Mouse (Mus musculus) neutrophil, adult 83 days (primary cell): ENCODE data around the gene Sstr4. TPM values are rescaled to one million over a fixed set of nuclear protein-coding genes. Genes with fewer than 3 reads are reported as not detected.

Experiments used
- total RNA-seq, 2 experiments: library from RNA; stranded (reverse); gene quantifications; one replicate each; pipeline ENCODE4 v1.2.4; 2023

Gene Sstr4
- total RNA-seq, result 1 to 10 TPM; 1.9 to 2.0 TPM

DNA sequence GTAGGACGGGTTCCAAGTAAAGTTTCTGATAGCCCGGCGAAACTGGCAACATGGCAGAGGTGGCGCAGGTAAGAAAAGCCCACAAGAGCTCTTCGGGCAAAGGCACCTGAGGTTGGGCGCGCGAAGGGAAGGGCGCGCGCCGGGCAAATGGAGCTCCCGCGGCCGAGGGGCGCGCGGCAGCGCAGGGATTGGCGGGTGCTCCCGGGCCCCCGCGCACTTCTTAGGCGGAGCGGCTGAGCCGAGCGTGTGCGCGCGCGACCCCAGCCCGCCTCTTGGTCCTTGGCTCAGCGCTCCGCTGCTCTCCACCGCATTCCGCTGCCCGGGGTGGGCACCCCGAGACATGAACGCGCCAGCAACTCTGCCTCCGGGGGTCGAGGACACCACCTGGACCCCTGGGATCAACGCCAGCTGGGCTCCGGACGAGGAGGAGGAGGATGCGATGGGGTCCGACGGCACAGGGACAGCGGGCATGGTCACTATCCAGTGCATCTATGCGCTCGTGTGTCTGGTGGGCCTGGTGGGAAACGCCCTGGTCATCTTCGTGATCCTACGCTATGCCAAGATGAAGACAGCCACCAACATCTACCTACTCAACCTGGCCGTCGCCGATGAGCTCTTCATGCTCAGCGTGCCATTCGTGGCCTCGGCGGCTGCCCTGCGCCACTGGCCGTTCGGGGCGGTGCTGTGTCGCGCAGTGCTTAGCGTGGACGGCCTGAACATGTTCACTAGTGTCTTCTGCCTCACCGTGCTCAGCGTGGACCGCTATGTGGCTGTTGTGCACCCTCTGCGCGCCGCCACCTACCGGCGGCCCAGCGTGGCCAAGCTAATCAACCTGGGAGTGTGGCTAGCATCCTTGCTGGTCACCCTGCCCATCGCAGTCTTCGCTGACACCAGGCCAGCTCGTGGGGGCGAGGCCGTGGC lies at the start of gene Sstr4:
Gene Sstr4 (plus strand): TSS at position 214 of the 921 bp plus-strand sequence.

GRCm38 (mm10) chr2:148407870-148408760 lies 13.0 kb downstream of the Sstr4 start, which contains the start of gene Thbd:
Gene Thbd (minus strand): TSS chr2:148408188.

DNA sequence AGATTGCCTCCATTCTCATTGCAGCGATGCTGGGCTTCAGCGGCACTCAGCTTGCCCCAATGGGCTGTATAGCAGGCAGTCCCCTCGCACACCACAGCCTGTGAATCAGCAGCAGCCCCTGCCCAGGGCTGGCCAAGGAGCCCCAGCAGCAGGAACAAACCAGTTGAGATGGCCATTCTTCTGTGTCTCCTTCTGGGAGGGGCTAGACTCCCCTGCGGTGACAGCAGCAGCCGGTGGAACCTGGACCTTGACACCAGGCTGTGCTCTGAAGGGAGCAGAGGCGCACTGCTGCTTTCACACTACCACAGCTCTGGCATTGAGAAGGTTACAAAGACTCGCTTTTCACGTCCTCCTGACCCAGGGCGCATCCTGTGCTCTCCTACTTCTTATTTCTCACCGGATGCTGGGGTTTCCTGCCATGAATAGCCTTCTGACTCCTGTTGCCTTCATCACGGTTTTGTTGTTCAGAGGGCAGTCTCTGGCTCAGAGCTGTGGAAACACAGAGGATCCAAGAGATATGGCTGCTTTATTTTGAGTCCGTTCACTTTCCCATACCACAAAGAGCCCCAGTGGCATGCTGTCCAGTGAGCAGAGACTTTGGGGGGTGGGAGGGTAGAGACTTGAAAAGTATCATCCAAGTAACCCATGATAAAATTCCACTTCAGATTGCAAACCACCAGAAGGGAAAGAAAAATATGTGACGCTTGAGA lies 48.3 kb downstream of the Sstr4 start, which contains the start of gene Cd93:
Gene Cd93 (minus strand): TSS at position 315 of the 710 bp plus-strand sequence.

Other genes with a start within 250 kb of the Sstr4 start
- 10 to 100 TPM; 17.4 to 18.2 TPM for gene Thbd, start 12.8 kb downstream of the Sstr4 start, total RNA-seq
- gene Cd93, start 48.2 kb downstream of the Sstr4 start, total RNA-seq, result 10 to 100 TPM; 41.3 to 48.6 TPM